17 mouse cellular contexts compared by ENCODE assay signal in genomic region chr14:13790001-13790400, GRCm38 (mm10).
"Had no signal": no experiment of that assay in that cellular context is flagged by ENCODE, and none has a peak within 500 bp of the region (broad histone marks: within the 10 kb centered on the region; RNA-seq: fewer than 3 reads in every experiment).

No protein-coding gene starts in this region.

- H3K4me1 ChIP-seq: neural tube, embryonic 12.5 days; neural tube, embryonic 13.5 days; neural tube, embryonic 15.5 days; stomach, embryonic 15.5 days had no signal

- H3K9ac ChIP-seq: neural tube, embryonic 12.5 days; neural tube, embryonic 13.5 days; neural tube, embryonic 15.5 days; stomach, embryonic 15.5 days had no signal

- H3K9me3 ChIP-seq: neural tube, embryonic 12.5 days; neural tube, embryonic 13.5 days; neural tube, embryonic 15.5 days; stomach, embryonic 15.5 days had no signal

- DNase-seq: retina, postnatal 1 day; right cerebral cortex, adult 18-20 months; right cerebral cortex, postnatal 14 days; right cerebral cortex, postnatal 25 days; right cerebral cortex, postnatal 4 days; spleen, adult 18-20 months; thymus, adult 18-20 months; thymus, adult 2 months; thymus, postnatal 14 days; thymus, postnatal 25 days; thymus, postnatal 36 days; thymus, postnatal 4 days had no signal

- H3K27ac ChIP-seq: neural tube, embryonic 12.5 days; neural tube, embryonic 13.5 days; neural tube, embryonic 15.5 days; stomach, embryonic 15.5 days; stomach, postnatal 0 days had no signal

- H3K4me3 ChIP-seq: neural tube, embryonic 12.5 days; neural tube, embryonic 13.5 days; neural tube, embryonic 15.5 days; stomach, embryonic 15.5 days had no signal

- H3K36me3 ChIP-seq: neural tube, embryonic 12.5 days; neural tube, embryonic 13.5 days; neural tube, embryonic 15.5 days; stomach, embryonic 15.5 days had no signal
